Comparison of ENCODE assay signal across 8 mouse cellular contexts in genomic region chr11:59707931-59708611, GRCm38 (mm10). TPM values are rescaled to one million over a fixed set of nuclear protein-coding genes. Genes with fewer than 3 reads are reported as not detected.
A peak's percentile ranks its signal among the peaks of the same experiment; 100 is the strongest.
DNase-seq lines count a peak whose midpoint lies in the region; ATAC-seq lines count a peak whose summit lies in the region.

No protein-coding gene starts in this region.

- no peaks in the 10 kb centered on the region for H3K27me3 ChIP-seq in forebrain, embryonic 12.5 days
- H3K27me3 ChIP-seq in heart, embryonic 16.5 days (ENCODE audit: control insufficient read depth, insufficient read depth, low read length) = no peaks in the 10 kb centered on the region
- no peaks in the 10 kb centered on the region for H3K27me3 ChIP-seq in liver, embryonic 11.5 days (replicated peaks; ENCODE audit: control insufficient read depth, insufficient read depth, low read length)
- H3K27me3 ChIP-seq in neural tube, embryonic 13.5 days = no peaks in the 10 kb centered on the region

- no peak overlapping the region for H3K9ac ChIP-seq in forebrain, embryonic 12.5 days
- peak overlapping the region; percentile 69 for H3K9ac ChIP-seq in heart, embryonic 16.5 days (ENCODE audit: low read length)
- H3K9ac ChIP-seq in liver, embryonic 11.5 days (ENCODE audit: low read depth, low read length) = 0 out of 2 replicates have a peak overlapping the region, but pooled peaks have one; percentile 6
- peak overlapping the region; percentile 45; the same call in 1 of the 2 replicates for H3K9ac ChIP-seq in neural tube, embryonic 13.5 days

- H3K27ac ChIP-seq in forebrain, embryonic 12.5 days = peak overlapping the region; percentile 84
- peak overlapping the region; percentile 97 for H3K27ac ChIP-seq in heart, embryonic 16.5 days (ENCODE audit: low read length)
- H3K27ac ChIP-seq in liver, embryonic 11.5 days (ENCODE audit: low read depth, low read length) = peak overlapping the region; percentile 43; the same call in 1 of the 2 replicates
- peak overlapping the region; percentile 86 for H3K27ac ChIP-seq in neural tube, embryonic 13.5 days (replicated peaks)

- no peak overlapping the region for H3K4me3 ChIP-seq in forebrain, embryonic 12.5 days (replicated peaks)
- peak overlapping the region; percentile 24 for H3K4me3 ChIP-seq in heart, embryonic 16.5 days (ENCODE audit: low read length)
- no peak overlapping the region for H3K4me3 ChIP-seq in liver, embryonic 11.5 days (ENCODE audit: low read depth, low read length)
- H3K4me3 ChIP-seq in neural tube, embryonic 13.5 days = no peak overlapping the region

- peak; percentile 21 to 41 for DNase-seq in urinary bladder, adult 18-20 months (ENCODE audit: low spot score in 2 of 2)
- DNase-seq in urinary bladder, postnatal 10 days (ENCODE audit: low spot score) = no peak
- peak; percentile 72 to 76 for DNase-seq in kidney, postnatal 25 days
- DNase-seq in liver, embryonic 11.5 days (ENCODE audit: low spot score) = no peak
- no peak for DNase-seq in thymus, postnatal 14 days

- H3K4me2 ChIP-seq in forebrain, embryonic 12.5 days = peak overlapping the region; percentile 30
- H3K4me2 ChIP-seq in heart, embryonic 16.5 days (ENCODE audit: low read depth, low read length) = peak overlapping the region; percentile 62
- H3K4me2 ChIP-seq in liver, embryonic 11.5 days = no peak overlapping the region
- peak overlapping the region; percentile 21; the same call in 1 of the 2 replicates for H3K4me2 ChIP-seq in neural tube, embryonic 13.5 days

- WGBS in forebrain, embryonic 12.5 days = 14% methylated on average over 11 of the region's 11 CpGs
- 14% methylated on average over 11 of the region's 11 CpGs for WGBS in heart, embryonic 16.5 days
- 53% methylated on average over 11 of the region's 11 CpGs for WGBS in liver, embryonic 11.5 days
- WGBS in neural tube, embryonic 13.5 days = 37% methylated on average over 11 of the region's 11 CpGs

- 0 out of 2 replicates have a peak, but pooled peaks cover 10% of the 10 kb centered on the region for H3K36me3 ChIP-seq in forebrain, embryonic 12.5 days (replicated peaks)
- H3K36me3 ChIP-seq in heart, embryonic 16.5 days (ENCODE audit: control insufficient read depth, insufficient read depth) = no peaks in the 10 kb centered on the region
- no peaks in the 10 kb centered on the region for H3K36me3 ChIP-seq in liver, embryonic 11.5 days (ENCODE audit: control insufficient read depth, insufficient read depth, low read length)
- no peaks in the 10 kb centered on the region for H3K36me3 ChIP-seq in neural tube, embryonic 13.5 days

- ATAC-seq in forebrain, embryonic 12.5 days (ENCODE audit: low FRiP score) = peak; percentile 70; the same call in 1 of the 2 replicates
- ATAC-seq in heart, embryonic 16.5 days (replicated peaks; ENCODE audit: extremely low read depth, insufficient read depth, low FRiP score) = peak; percentile 84
- ATAC-seq in liver, embryonic 11.5 days (replicated peaks; ENCODE audit: low FRiP score) = no peak
- peak; percentile 82 for ATAC-seq in neural tube, embryonic 13.5 days (ENCODE audit: low read depth)

- peaks cover 42% of the 10 kb centered on the region for H3K4me1 ChIP-seq in forebrain, embryonic 12.5 days
- H3K4me1 ChIP-seq in heart, embryonic 16.5 days (ENCODE audit: control insufficient read depth, insufficient read depth, low read length) = peaks cover 46% of the 10 kb centered on the region
- peaks cover 9% of the 10 kb centered on the region for H3K4me1 ChIP-seq in liver, embryonic 11.5 days (replicated peaks; ENCODE audit: control insufficient read depth, insufficient read depth, low read length)
- H3K4me1 ChIP-seq in neural tube, embryonic 13.5 days (replicated peaks) = peaks cover 46% of the 10 kb centered on the region

- H3K9me3 ChIP-seq in forebrain, embryonic 12.5 days = no peaks in the 10 kb centered on the region
- H3K9me3 ChIP-seq in heart, embryonic 16.5 days (replicated peaks; ENCODE audit: control insufficient read depth, low read length) = no peaks in the 10 kb centered on the region
- H3K9me3 ChIP-seq in liver, embryonic 11.5 days (ENCODE audit: control insufficient read depth, low read length) = no peaks in the 10 kb centered on the region
- no peaks in the 10 kb centered on the region for H3K9me3 ChIP-seq in neural tube, embryonic 13.5 days

RNA-seq across cellular contexts. Expression of gene Mprip, which starts 47.0 kb away (rescaled TPM):
- polyA plus RNA-seq in forebrain, embryonic 12.5 days (2016; fragmentation: Nextera tagmentation; extraction: Ambion mirVana) = 39.9 and 77.3 TPM in 2 replicates
- polyA plus RNA-seq in heart, embryonic 16.5 days (2015; fragmentation: Nextera tagmentation; extraction: Ambion mirVana) = 26.6 and 34.2 TPM in 2 replicates
- 44.9 and 46.7 TPM in 2 replicates for polyA plus RNA-seq in liver, embryonic 11.5 days (2014; fragmentation: Nextera tagmentation; extraction: Ambion mirVana)
- polyA plus RNA-seq in neural tube, embryonic 13.5 days (2015; fragmentation: Nextera tagmentation; extraction: Ambion mirVana) = 58.2 and 73.5 TPM in 2 replicates

Comparison
In these comparisons a context has a peak if more than half of its experiments do, and no peak if none do; other contexts are left out.
1. DNase-seq: peak in urinary bladder, adult 18-20 months (2 of 2) and kidney, postnatal 25 days (2 of 2); none in urinary bladder, postnatal 10 days (single experiment), liver, embryonic 11.5 days (single experiment) and thymus, postnatal 14 days (single experiment).
2. H3K27ac ChIP-seq: peak in every context shown above with its lines; median percentile 97 in heart, embryonic 16.5 days; 86 in neural tube, embryonic 13.5 days; 84 in forebrain, embryonic 12.5 days; 43 in liver, embryonic 11.5 days.